Mouse (Mus musculus): Measurements from ENCODE around the gene Ankrd2.

- TF ChIP-seq CTCF (conservative IDR thresholded peaks at IDR 0.05; ENCODE audit: low read length) (no peak), NANOG (IDR thresholded peaks at IDR 0.05; ENCODE audit: borderline replicate concordance, low read length) (no peak), POU5F1 (IDR thresholded peaks at IDR 0.05; ENCODE audit: borderline replicate concordance, low read length) (no peak)
Measured at GRCm38 (mm10) chr19:41991926-41992477, 43.8 kb upstream of the Ankrd2 start.

Measured in E14TG2a.4 (cell line).